Mouse (Mus musculus) CD4-positive, CD25-positive, alpha-beta regulatory T cell, adult 4 months (primary cell): Measurements from ENCODE around the gene Hoxc6. TPM values are rescaled to one million over a fixed set of nuclear protein-coding genes. Genes with fewer than 3 reads are reported as not detected.
A peak's percentile ranks its signal among the peaks of the same experiment; 100 is the strongest.

Experiments used
- ATAC-seq: one replicate; pipeline ENCODE4 v1.8.0; 2017
- polyA plus RNA-seq, 2 experiments: library from polyadenylated mRNA; unstranded; fragments of 100-300 nt; shearing (Covaris generic); gene quantifications; one replicate each; pipeline ENCODE4 v1.2.1; 2017

The Hoxc6 gene
- polyA plus RNA-seq: not detected

DNA sequence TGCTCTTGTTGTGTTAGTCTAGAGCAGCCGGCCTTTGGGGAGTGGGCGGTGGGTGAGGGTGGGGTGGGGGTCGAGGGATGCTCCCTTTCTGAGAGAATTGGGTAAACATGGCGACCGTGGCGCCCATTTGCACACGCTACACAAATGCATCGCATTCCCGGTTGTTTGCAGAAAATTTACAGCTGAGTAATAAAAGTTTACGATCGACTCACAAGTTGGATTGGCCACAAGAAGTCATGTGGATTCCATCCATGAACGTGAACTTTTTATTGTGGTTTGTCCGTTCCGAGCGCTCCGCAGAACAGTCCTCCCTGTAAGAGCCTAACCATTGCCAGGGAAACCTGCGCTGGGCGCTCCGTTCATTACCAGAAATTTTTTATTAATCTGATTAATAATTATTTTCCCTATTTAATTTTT, at the start of gene Hoxc6:
Hoxc6 (plus strand) TSS at position 319 of the 417 bp plus-strand sequence.
- no peak for ATAC-seq

DNA sequence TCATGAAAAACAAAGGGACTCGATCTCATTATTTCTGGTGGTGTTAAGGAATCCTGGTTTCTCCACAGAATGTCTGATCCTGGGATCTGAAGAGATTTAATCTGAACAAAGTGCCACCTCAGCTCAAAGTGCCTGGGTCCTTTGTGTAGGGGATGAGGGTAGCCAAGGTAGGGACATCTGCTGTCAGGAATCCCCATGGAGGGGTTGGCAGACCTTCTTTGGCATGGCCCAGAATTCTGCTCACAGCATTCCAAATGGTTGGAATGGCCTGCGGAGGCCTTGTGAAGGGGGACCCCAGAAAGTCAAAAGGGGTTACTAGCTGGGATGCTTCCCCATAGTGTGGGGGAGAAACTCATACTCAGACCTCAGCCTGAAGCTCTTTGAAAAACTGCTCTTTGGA, 49.2 kb upstream of the Hoxc6 start:
- no peak for ATAC-seq

DNA sequence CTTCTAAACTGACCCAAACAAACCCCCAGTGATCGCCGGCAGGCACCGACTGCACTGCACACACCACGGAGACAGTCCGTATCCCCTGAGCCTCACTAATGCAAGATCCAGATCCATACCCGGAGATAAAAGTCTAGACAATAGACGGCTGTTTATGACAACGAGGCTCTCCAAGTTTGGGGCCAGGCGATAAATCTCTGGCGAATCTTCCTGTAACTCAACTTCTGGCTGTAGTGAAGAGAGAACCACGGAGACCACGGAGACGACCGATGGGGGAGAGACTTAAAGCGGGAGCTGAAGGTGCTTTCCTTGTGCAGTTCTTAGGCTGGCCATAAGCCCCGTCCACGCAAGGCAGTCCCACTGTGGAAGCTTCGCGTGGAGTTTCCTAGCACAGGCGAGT, 48.4 kb upstream of the Hoxc6 start:
- no peak for ATAC-seq

DNA sequence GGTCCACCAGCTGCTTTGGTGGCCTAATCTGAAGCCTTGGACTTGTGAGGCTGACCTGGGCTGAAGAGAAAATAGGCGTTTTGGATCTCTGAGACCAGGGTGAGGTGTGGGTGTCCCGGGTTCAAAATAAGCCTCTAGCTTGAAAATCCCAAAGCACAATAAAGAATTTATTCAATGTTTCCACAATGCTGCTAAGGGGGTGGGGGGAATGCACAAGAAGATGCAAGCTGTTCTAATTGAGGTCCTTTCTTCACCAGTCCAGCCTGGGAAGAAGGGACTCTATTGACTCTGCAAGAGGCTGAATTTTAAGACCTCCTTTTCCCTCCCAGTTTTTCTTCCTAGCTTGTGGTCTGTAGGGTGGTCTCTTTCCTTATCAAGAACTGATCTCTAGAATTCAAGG, 47.2 kb upstream of the Hoxc6 start:
- ATAC-seq: no peak

DNA sequence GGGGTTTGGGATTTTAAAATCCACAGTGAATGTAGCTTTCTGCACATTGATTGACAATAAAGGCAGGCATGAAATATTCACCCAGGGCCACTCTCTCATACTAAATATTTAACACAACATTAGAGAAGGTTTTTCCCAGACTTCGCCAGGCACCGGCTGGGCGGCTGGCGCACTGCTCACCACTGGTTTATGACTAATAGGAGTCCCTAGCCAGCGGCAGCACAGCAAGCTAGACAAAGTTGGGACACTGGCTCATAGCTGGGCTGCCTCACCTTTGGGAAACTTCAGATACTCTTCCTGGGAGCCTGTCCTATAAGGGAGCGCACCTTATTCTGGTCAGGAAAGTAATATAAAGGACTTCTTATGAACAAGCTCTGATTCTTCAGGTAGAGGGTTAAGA, 44.5 kb upstream of the Hoxc6 start:
- ATAC-seq: no peak

DNA sequence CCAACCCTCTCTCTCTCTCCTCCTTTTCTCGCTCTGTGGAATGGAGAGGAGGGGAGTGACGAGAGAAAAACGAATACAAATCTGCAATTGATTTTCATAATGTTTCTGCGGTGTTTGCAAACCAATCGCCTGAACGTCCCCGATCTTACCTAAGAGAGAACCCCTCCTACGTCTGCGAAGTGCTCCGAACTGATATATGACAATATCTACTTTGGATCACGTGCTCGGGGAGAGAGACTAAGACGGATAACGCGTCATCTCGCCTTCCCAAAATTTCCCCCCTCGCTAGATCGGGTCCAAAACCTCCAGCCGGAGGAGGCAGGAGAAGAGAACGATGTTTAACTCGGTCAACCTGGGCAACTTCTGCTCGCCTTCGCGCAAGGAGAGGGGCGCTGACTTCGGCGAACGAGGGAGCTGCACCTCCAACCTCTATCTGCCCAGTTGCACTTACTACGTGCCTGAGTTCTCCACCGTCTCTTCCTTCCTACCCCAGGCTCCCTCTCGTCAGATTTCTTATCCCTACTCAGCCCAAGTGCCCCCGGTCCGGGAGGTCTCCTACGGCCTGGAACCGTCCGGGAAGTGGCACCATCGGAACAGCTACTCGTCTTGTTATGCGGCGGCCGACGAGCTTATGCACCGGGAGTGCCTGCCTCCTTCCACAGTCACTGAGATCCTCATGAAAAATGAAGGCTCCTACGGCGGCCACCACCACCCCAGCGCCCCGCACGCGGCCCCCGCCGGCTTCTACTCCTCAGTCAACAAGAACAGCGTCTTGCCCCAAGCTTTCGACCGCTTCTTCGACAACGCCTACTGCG, 43.7 kb upstream of the Hoxc6 start, which contains the start of gene Hoxc11:
Hoxc11 (plus strand) TSS at position 236 of the 815 bp plus-strand sequence.
- no peak for ATAC-seq

DNA sequence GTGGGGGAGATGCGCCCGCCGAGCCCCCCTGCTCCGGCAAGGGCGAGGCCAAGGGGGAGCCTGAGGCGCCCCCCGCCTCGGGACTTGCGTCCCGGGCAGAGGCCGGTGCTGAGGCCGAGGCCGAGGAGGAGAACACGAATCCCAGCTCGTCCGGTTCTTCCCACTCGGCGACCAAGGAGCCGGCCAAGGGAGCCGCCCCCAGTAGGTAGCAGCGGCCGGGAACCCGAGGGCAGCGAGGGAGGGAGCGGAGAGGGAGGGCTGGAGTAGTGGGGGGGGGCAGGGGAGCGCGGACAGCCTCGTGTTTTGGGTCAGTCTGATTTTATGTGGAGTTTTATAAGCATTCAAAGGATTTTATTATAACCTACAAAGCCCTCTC, 43.1 kb upstream of the Hoxc6 start:
- ATAC-seq: no peak

DNA sequence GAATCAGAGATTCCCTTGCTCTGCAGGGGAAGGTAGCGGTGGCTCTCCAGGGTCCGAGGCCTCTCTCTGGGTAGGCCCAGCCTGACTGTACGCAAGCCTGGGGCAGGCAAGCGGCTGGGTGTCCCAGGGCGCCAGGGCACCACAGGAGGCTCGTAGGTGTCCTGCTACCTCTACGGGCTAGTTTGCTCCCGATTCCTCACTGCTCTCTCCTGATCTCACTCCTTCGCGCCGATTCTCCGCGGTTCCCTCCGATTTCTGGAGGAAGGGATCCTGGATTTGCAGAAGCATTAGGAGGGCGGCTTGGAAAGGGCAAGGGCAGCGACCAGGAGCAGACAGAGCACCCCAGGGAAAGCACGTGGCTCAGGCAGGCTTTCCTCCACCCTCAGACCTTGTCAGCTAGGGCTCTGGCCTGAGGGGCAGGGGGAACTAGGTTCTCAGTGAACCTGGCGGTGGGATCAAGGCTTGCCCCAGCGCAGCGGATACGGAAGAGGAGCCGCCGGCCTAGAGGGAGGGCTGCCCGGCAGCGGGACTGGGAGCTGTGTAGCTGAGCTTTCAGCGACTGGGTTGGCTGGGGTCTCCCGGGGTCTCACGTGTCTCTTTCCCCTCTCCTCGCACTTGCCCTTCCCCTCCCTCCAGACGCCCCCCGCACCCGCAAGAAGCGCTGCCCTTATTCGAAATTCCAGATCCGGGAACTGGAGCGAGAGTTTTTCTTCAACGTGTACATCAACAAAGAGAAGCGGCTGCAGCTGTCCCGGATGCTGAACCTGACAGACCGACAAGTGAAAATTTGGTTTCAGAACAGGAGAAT, 42.0 kb upstream of the Hoxc6 start:
- ATAC-seq: no peak

DNA sequence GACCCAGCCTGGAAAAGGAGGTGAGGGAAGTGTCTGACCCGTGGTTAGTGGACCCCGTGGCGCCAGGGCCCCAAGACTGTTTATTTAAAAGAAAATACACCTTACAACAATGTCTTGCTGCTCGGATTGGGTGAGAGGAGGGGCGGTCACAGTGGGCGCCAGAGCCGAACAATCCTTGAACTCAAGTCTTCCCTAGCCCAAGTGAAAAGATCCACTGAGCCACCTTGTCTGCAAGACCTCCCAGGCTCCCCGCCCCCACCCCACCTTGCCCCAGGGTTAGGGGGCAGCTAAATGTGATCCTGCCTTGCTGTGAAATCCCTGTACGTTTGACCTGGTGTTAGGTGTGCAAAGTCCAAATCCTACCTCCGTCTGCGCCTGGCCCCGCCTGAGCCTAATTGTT, 41.2 kb upstream of the Hoxc6 start:
- no peak for ATAC-seq

DNA sequence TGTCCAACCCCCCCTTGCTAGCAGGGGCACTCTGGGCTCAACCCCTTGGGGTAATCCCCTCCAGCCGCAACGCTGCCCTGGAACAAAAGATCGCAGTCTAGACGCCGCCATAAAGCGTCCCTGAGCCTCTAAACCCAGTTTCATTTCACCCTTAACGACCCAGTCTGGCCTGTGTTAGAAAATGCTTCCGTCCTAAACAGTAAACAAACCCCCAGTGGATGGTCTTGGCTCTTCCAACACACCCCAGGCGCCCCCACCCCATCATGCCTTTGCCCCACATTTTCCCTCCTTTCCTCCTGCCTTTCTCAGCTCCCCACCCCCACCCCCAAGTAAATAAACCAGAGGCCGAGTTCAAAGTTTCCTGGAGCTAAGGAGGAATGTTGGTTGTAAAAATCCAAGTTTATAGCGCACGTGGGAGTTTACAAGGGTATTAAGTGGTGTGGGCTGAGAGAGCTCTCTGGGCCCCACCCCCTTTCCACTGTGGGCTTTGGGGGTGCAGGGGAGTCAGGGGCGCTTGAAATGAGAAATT, 38.3 kb upstream of the Hoxc6 start:
- no peak for ATAC-seq

DNA sequence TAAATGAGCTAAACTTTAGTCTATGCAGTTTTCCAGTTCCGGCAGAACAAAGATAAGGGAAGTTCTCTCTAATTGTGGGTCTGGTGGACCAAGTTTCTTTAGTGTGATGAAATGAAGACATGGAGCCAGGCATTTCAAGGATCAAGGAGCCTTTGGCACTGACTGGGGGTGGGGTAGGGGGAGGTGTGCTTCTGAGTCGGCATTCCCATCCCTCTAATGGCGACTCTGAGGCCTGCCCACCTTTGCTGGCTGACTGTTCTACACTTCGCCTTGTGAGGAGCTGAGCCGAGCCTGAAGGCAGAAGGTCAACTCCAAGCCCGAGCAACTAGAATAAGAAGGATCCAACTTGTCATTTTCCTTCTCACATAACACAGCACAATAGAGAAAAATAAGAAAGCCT, 36.3 kb upstream of the Hoxc6 start:
- no peak for ATAC-seq

DNA sequence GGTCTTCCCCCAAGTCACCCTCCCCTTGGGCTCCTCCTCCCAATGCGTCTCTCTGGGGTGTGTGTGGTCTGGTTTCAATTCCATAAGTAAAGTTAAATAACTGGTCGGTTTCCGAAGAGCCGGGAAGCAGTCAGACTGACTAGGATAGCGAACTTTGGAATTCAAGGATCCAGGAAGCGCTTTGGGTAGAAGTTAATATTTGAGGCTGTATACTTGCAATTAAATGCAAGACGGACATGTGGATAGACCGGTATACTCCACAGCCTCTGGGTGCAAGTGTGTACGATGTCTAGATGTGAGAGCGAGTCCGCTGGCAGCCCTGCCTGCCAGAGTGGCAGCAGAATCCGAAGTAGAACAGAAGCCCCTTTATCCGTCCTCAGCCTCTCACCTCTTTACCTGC, 35.6 kb upstream of the Hoxc6 start:
- no peak for ATAC-seq

DNA sequence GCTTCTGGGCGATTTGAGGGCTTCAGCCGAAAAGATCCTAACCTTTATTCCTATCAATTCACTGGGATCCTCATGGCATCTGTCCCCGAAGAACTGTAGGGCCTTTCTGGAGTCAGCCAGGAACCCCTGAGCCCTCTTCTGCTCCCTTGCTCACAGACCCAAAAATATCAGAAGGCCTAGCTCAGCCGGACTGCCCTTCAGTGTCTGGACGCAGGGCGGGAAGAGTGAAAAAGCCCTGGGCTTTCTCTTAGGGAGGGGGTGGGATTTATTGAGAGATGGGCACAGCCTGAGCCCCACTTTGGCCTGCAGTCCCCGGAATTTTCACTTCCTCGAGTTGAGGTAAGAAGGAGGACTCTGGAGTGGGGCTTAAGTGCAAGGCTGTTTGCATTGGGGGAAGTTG, 34.8 kb upstream of the Hoxc6 start:
- no peak for ATAC-seq

DNA sequence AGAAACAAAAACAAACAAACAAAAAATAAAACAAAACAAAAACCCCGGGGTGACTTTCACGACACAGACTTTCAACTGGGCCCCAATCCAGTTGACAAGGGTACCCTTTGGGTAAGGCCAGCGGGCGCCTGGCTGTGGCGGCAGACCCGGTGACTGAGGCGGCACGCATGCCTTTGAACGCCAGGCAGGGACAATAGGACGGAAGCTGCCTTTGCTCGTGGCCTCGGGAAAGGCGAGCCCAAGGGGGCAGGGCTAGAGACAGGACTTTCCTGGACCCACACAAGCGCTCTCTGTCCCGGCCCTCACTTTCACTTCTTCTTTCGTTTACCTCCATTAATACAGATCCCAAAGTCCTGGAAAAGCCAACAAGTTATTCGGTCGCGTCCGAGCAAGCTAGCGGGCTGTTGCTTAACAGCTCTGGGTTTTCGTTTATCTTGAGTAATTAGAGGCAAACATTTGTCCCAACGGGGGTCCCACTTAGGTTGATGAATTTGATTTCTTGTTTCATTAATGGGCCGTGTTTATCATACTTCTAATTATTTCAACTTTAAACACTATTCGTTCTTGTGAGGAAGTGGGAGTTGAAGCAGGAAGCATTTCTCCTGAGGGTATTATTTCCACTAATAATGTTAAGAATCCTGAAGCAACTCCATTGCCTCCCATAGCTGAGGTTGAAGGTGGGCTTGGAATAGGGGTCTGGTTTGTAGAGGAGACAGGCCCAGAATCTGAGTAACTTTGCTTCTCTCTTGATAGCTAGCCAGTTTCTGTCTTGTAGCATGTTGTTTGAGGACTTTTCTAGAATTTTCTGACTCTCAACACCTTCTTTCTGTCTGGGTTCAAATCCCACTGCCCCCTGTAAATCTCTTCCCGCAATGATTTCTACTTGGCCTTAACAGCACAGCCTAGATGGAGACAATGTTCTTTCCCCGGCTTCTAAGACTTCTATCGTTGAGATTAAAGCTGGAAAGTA, 34.1 kb upstream of the Hoxc6 start:
- no peak for ATAC-seq

DNA sequence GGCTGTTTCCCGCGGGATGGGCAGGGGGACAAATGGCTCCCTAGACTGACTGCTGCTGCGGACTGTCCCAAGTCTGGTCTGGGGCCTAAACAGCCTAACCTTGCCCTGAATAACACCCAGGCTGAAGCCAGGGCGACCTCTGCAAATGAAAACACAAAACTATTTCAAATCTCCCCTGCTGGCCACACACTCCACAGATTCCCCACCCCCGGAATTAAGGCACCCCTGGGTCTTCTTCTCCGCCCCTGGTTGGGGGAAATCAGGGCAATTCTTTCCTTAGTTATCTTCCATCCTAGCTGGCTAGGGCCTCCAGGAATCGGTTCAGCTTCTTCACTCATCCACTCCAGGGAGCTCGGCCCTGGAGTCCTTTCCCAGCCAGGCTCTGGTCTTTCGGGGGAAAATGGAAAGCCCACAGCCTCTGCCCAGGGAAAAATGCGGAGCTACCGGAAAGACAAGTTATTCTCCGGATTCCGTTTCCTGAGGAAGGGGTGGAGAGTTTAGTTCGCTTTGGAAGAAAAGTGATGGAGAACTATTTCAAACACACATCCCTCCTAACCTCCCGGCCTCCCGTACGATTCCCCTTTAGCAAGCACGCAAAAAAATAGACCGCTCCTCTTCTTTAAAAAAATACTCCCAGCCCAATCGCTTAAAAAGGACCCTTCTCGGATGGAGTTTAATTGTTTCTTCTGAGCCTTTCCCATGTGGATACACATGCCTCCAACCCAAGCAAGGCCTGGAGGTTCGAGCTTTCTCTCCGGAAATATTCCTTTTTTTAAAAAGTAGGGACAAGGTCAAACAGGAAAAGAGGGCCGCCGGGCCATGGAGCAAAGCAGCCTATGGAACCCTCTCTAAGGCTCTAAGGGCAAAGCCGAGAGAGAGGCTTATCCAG, 32.8 kb upstream of the Hoxc6 start:
- ATAC-seq: no peak

DNA sequence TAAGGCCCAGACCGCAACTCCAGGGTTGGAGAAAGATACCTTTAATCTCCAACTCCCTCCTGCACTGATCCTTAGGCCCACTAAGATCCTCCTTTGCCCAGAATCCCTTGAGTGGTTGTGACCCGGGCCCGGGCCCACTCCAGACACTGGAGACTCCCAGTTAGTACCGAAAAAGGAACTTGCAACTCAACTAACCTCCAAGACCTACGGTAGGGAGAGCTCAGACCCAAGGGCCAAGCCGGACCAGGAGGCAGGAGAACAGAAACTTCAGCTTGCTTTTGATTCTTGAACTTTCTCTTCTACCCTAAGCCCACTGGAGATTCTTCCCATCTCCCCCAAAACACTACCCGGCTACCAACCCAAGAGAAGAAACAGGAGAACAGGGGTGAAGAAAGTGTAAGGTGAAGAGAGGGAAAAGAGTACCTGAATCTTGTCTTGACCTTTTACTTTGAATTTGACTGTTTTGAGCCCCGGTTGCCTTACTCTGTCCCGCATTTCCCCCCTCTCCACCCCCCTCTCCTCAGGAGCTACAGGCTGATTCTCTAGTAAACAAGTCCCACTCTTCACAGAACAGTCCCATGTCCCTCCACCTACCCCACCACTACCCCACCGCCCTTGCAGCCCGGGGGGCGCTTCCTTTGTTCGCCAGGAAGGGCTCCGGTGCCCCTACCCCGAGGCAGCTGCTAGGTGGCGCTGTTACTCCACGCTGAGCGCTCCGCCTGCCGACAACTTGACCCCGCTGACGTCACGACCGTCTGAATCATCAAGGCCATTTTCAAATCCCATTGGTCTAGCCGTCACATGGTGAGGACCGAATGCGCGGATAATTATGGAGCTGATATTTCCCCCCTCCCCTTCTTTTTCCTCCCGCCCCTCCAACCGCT, 31.9 kb upstream of the Hoxc6 start:
- ATAC-seq: peak; percentile 79

DNA sequence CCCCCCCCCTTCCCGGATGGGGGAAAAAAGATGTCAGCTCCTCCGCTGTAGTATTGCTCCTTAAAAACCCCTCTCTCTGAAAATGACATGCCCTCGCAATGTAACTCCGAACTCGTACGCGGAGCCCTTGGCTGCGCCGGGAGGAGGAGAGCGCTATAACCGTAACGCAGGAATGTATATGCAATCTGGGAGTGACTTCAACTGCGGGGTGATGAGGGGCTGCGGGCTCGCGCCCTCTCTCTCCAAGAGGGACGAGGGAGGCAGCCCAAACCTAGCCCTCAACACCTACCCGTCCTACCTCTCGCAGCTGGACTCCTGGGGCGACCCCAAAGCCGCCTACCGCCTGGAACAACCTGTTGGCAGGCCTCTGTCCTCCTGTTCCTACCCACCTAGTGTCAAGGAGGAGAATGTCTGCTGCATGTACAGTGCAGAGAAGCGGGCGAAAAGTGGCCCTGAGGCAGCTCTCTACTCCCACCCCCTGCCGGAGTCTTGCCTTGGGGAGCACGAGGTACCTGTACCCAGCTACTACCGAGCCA, 31.2 kb upstream of the Hoxc6 start, which contains the start of gene Hoxc10:
Hoxc10 (plus strand) TSS at position 21 of the 536 bp plus-strand sequence.
- no peak for ATAC-seq

DNA sequence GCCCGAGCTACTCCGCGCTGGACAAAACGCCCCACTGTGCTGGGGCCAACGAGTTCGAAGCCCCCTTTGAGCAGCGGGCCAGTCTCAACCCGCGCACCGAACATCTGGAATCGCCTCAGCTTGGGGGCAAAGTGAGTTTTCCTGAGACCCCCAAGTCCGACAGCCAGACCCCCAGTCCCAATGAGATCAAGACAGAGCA, 30.8 kb upstream of the Hoxc6 start, which contains the start of gene Hoxc5:
Hoxc5 (plus strand) TSS at position 132 of the 199 bp plus-strand sequence.
- ATAC-seq: no peak

DNA sequence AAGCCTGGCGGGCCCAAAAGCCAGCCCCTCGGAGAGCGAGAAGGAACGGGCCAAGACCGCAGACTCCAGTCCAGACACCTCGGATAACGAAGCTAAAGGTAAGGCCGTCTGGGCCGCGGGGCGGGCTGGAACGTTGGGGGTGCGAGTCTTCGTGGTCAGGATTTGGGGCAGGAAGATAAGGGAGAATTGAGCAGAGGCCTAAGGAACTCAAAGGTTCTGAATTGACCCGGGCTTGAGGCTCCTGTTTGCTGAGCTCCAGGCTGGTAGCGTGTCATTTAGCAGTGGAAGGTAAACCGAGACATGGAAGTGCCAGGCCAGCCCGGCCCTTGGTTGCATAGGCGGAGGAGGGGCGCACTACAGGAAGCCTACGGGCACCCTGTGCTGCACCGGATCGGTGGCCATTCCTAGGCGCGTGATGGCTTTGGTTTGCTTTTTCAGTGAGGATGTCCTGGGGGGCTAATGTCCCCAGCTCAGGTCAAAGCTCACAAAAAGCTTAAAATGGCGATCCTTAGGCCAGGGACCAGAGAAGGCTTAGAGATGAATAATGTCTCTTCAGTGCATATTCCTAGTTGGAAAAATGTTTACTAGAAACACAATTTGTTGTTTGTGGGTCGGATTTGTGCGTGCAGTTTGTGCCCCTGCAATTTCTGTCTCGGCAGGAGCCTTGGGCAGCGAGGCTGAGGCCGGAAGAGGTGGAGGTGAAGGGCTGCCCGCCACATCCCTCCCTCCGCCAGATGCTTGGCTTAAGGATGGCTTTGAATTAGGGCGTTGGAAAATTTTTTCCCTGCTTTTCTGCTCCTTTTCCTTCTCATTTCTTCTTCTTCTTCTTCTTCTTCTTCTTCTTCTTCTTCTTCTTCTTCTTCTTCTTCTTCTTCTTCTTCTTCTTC, 30.3 kb upstream of the Hoxc6 start:
- ATAC-seq: no peak
